Mouse (Mus musculus): ENCODE measurements around the gene Tmem119. TPM values are rescaled to one million over a fixed set of nuclear protein-coding genes. Genes with fewer than 3 reads are reported as not detected.

The Tmem119 gene
- total RNA-seq, 2 experiments from 2014 or later = 22.1 to 25.2 TPM

DNA sequence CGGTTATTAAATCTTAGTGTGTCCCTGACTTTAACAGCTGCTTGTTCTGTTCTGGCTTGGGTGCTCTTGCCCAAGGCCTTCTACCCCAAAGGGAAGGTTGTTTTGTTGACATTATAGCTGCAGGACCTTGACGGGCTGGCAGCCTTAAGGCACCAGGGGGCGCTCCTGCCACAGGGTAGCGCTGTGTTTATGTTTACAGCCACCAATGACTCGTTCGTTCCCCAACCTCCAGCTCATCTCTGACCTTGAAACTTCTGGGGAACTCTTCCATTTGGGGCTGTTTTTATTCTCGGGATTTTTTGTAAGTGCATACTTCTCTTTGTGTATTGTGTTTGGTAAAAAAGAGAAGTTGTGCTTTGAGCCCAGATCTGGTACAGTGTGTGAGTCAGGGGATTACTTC is 26.7 kb downstream of the Tmem119 start:
- intact Hi-C loops (cut with DNase I) = loop anchor here (1.0 to 5.0 kb wide), 4 partner anchors 36 to 181 kb away; partner anchors contain the start of gene Ficd
- peak; percentile 79 to 82 for DNase-seq (ENCODE audit: low spot score in 2 of 2)

DNA sequence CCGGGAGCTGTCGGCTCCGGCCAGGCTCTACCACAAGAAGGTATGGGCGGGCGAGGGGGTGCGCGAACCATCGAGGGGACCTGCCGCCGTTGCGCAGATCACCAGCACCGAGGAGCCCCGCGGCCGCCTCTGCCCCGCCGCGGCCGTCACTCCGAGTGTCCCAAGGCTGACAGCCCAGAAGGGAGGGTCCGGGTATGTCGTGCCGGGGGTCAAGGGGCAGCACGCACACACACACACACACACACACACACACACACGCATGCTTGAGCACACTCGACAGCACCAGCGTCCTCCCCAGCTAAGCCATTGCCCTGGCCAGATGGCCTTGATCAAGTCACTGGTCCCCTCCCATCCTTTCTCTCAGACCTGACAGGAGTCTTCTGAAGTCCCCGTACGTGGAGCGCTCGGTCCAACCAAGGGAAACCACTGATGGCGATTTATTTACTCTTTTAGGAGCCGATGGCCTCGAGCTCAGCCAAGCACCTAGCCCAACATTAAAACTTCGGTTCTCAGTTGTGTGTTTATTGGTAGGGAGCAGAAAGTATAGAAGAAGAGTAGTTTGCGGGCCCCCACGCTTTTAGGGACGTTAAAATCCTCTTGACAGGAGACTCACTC is 27.3 kb downstream of the Tmem119 start:
- DNase-seq (ENCODE audit: low spot score in 2 of 2) = no peak
- intact Hi-C loops (cut with DNase I) = loop anchor here (1.0 to 5.0 kb wide), 3 partner anchors 36 to 72 kb away; partner anchors contain the start of gene Ficd

DNA sequence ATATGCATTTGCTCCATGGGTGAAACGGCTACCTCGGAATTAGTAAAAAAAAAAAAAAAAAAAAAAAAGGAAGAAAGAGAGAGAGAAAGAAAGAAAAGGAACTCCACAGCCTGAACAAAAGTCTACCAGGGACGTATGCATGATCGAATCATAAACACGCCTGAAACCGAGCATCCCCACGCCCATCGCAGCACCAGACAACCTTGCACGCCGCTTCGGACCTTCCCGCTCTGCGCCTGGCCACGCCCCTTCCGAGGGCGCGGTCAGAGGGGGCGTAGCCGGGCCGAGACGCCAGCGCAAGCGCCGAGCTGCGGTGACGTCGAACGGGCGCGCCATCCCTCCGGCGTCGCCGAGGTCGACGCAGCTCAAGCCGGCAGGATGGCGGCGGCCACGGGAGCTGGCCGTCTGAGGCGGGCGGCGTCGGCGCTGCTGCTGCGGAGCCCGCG is 27.8 kb downstream of the Tmem119 start, which contains the start of the genes Sart3 and Iscu:
Gene Sart3, minus strand, starts transcription at position 61 of the 446 bp plus-strand sequence.
Gene Iscu, plus strand, starts transcription at position 299 of the 446 bp plus-strand sequence.
- intact Hi-C loops (cut with DNase I) = loop anchor here (2.0 to 5.0 kb wide), 2 partner anchors 35 to 72 kb away; partner anchors contain the start of gene Ficd
- peak; percentile 94 to 97 for DNase-seq (ENCODE audit: low spot score in 2 of 2)

DNA sequence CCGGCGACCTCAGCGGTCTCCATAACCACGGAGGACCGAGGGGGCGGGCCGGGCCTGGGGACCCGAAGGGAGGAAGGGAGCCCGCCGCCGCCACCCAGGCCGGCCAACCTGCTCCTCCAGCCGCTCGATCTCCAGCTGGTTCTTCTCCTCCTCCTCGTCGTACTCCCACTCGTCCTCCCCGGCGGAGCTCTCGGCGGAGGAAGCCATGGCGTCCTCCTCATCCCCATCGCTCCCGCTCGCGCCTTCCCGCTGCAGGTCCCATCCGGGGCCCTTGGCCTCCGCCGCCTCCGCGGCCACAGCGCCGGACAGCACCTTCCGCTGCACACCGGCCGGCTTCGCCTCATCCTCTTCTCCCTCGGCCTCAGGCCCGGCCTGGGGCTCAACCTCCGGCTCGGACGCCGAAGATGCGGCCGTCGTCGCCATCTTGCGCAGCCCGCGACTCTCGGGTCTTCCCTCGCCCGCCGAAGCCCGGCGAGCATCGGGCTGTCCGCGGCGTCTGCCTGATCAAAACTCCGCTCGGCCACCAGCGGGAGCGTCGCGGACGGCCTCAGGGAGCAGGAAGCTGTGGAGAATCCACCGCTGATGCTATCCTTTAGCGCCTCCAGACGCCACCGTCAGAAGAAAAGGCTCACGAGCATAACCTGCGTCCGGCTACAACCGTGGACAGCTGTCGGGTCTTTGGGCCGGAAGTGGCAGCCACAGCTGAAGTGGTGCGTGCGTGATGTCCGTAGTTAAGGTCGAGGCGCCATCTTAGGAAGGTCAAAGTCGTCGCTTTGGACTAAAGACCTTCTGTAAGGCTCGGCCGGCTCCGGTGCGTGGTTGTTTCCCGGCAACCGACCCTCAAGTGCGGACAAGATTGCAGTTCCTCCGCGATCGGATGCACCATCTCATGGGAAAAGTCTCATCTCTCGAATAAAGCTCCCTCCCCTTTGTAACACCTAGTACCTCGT is 28.8 kb downstream of the Tmem119 start:
- intact Hi-C loops (cut with DNase I) = loop anchor here (2.0 to 5.0 kb wide), 2 partner anchors 34 to 73 kb away; partner anchors contain the start of gene Ficd

DNA sequence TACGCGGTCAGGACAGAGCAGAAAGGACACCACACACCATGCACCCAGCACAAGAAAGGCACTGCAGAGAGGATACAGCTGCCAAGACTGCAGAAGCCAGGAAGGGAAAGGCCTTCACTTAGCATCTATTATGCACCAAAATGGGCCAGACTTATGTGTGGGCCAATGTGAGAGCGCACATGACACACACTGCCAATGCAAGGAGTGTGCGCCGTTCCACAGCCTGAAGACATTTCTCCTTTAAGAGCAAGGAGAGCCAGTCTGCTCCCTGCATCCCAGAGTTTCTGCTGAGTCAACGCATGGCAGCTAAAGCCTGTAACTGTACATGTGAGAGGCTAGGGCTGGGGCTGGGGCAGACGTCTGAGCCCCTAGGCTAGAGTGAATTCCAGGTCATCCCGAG is 31.5 kb downstream of the Tmem119 start:
- no peak for DNase-seq (ENCODE audit: low spot score in 2 of 2)
- intact Hi-C loops (cut with DNase I) = no loop called here

More for the DNA sequence above, 28.8 kb downstream of the Tmem119 start:
- DNase-seq (ENCODE audit: low spot score in 2 of 2) = peak; percentile 90 to 91

DNA sequence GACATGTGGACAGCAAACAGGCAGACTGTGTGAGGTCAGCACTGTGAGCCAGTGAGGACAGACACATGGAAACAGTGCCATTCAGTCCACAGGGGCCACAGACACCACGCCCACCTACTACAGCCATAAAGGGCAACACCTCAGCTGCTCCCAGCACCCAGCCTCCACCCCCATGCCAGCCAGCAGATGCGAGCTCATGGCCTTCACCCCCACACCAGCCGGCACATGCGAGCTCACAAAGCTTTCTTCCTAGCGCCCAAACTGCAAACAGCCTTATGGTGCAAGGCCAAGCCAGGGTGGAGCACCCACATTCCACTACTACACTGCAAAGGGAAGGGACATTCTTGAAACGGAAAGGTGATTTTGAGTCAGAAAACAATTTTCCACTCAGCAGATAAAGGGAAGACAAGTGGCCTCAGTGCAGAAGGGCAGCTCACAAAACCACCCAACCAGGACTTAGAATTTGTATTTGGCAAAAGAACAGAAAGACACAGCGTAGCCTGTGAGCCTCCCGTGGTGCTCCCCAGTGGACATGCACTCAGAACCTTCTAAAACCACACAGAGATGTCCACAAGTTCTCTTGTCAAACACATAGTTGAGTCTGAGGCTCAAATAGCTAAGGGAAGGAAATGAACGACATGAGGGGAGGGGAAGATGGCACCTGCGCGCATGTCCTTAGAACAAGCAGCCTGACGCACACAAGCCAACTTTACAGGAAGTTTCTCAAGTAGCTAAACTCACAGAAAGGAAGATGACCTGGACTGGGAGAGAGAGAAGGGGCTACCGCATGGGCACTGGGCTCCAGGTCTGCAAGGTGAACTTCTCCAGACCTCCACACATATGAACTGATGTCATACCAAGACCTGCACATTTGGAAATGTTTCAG is 34.4 kb downstream of the Tmem119 start:
- intact Hi-C loops (cut with DNase I) = no loop called here
- no peak for DNase-seq (ENCODE audit: low spot score in 2 of 2)

DNA sequence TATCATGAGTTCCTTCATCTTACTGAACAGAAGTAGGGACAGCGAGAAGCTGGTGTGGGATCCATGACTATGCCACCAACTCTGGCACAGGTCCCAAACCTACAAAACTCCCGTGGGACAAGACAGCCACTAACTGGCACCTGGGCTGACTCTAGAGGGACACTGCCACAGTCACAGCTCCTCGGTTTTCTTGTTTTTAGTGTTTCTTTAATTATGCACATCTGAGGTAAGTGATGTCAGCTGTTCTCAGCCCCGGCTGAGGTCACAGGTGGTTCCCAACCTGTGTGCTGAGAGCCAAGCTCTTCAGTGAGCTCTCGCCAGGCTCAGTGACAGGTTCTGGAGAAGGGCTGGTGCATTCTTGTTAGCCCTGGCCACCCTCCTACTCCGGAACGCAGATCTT is 35.9 kb downstream of the Tmem119 start:
- intact Hi-C loops (cut with DNase I) = no loop called here
- DNase-seq (ENCODE audit: low spot score in 2 of 2) = no peak

DNA sequence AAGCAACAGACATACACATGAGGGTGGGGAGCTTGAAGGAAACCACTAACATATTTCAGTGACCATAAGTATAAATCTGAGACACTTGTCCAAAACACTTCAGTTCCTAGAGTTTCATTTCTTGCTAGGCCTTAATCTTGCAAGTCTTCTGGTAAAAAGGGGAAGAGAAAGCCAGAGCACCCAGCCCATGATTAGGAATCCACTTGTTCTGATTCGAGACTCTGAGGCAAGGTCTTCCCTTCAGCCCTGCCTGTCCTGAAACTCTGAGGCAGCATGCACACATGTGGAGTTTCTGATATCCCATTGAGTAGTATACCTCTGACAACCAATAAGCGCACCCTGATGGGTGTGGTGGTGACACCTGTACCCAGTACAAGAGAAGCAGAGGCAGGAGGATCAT is 38.7 kb downstream of the Tmem119 start:
- no peak for DNase-seq (ENCODE audit: low spot score in 2 of 2)
- intact Hi-C loops (cut with DNase I) = no loop called here

DNA sequence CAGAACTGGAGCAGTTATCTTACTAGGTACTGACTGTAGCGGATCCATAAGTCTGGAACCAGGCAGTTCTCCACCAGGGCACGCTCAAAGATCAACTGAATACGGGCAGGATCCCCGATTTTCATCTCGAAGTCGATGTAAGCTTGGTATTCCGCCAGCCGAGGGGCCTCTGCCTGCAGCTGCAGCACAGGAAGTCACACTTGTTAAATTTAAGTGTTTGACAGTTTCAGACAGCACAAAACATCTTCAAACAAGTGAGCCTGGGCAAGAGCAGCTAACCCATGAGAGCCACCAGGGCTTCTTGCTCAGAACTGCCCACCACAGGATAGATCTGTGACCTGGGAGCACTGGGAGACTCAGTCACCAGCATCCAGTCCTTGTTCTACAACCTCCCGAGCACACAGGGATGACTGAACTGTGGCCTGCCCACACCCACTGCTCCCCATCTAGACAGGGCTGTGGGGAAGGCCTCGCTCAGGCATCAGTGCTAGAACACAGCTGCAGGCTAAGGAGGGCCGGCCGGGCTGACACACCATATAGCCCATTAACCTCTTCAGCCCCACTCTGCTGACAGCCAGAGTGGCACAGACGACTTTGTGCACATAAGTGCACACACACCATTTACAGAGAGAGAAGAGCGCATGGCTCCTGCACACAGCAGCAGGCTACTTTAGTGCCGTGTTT is 44.8 kb downstream of the Tmem119 start:
- intact Hi-C loops (cut with DNase I) = no loop called here
- DNase-seq (ENCODE audit: low spot score in 2 of 2) = no peak

DNA sequence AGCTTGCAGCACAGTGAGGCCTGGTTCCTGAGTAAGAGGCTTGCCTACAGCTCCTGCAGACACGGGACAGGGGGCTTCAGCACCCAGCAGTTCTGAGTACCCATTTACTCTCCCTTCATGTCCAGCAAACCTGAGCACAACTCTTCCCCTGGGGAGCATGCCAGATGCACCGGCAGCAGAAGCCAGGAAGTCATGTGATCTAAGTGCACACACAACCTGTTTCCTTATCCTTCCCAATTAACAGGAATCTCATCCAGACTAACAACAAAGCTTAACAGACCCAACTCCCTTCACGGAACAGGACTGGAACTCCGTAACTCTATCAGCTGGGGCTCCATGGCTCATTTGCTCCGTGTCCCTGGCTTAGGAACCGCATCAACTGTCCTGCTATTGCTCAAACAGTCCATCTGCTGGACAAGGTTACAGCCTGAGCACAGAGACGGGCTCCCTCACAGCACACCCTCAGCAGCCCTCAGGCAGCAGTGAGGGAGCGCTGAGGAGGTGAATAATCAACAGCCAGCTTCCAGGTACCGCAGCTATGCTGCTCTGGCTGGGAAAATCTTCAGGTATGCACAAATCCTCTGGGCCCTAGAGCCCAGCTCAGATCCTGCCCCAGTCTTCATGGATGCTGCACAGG is 48.7 kb downstream of the Tmem119 start:
- DNase-seq (ENCODE audit: low spot score in 2 of 2) = no peak
- intact Hi-C loops (cut with DNase I) = no loop called here

DNA sequence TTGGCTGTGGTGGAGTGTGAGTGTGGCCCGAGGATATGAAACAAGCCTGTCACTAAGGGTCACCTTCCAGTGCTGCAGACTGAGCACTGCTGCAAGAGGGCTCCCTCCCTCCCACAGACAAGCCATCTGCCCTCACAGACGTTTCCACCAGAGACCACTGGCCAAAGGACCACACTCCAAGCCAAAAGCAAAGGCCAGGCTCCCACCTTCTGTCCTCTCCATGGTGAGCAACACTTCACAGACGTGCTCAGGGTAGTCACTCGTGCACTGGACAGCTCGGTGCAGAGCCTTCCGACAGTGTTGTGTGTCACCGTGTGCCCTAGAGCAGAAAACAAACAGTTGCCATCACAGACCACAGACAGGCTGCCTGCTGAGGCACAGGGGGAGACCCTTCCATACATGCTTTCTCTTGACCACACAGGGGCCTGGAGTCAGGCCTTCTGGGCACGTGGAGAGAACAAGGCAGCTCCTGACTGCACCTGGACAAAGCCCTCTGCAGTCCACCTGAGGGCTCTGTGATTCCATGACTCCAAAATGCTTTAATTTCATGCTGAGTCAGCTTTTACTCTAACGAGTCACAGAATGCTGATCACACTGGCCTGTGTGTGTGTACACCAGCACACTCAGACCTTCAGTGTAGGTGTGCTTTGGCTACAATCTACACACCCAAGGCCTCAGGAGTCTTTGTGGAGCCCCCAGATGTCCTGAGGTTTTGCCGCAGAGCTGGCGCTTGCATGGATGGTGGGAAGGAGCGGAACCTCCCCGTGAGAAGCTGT is 51.6 kb downstream of the Tmem119 start:
- intact Hi-C loops (cut with DNase I) = no loop called here
- DNase-seq (ENCODE audit: low spot score in 2 of 2) = no peak

DNA sequence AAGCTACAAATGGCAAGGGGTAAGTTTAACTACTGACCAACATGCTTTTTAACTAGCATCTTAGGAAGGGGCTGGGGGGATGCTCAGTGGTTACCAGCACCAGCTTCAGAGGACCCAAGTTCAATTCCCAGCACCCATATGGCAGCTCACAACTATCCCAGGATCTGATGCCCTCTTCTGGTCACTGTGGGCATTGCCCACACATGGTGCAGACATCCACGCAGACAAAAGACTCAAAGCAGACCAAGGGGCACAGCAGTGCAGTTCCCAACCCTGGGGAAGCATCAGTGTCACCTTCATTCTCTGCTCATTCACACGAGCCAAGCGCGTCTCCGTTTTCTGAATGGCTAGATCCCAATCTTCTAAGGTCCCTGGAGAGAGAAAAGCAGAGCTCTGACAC is 52.7 kb downstream of the Tmem119 start:
- DNase-seq (ENCODE audit: low spot score in 2 of 2) = no peak
- intact Hi-C loops (cut with DNase I) = no loop called here

Other genes with a start within 250 kb of the Tmem119 start
- gene Cmklr1, start 150.1 kb downstream of the Tmem119 start, total RNA-seq (2021) = 1 to 10 TPM; 2.8 to 7.7 TPM
- gene 1700069L16Rik, start 75.7 kb downstream of the Tmem119 start, total RNA-seq (2021) = not detected
- gene Ficd, start 64.7 kb downstream of the Tmem119 start, total RNA-seq (2021) = 10 to 100 TPM; 11.8 to 12.3 TPM
- gene Sart3, start 28.0 kb downstream of the Tmem119 start, total RNA-seq (2021) = 10 to 100 TPM; 34.3 to 45.9 TPM
- gene Iscu, start 27.8 kb downstream of the Tmem119 start, total RNA-seq (2021) = 100 to 1,000 TPM; 121 to 134 TPM
- gene Selplg, start 32.1 kb upstream of the Tmem119 start, total RNA-seq (2021) = 10 to 100 TPM; 29.3 to 32.2 TPM
- 10 to 100 TPM; 73.7 to 87.8 TPM for gene Coro1c, start 108.2 kb upstream of the Tmem119 start, total RNA-seq (2021)
- 10 to 100 TPM; 21.0 to 29.1 TPM for gene Ssh1, start 193.4 kb upstream of the Tmem119 start, total RNA-seq (2021)
- not detected for gene Dao, start 203.2 kb upstream of the Tmem119 start, total RNA-seq (2021)